Mouse (Mus musculus) thymus, postnatal 4 days (tissue): ENCODE data around the gene Ddx19b.
A peak's percentile ranks its signal among the peaks of the same experiment; 100 is the strongest.
"Not testable (repeated sequence)": the region's sequence is repeated elsewhere in the genome, so short reads cannot be mapped to it uniquely, and the experiment has no call there.

Experiments
- DNase-seq: peaks from one replicate; pipeline ENCODE4 v3.0.0; 2021

Ddx19b gene

GRCm38 (mm10) chr8:111031572-111031971, at the start of gene Ddx19b:
TSS of gene Ddx19b (minus strand) at chr8:111031751.
- DNase-seq, result no peak

DNA sequence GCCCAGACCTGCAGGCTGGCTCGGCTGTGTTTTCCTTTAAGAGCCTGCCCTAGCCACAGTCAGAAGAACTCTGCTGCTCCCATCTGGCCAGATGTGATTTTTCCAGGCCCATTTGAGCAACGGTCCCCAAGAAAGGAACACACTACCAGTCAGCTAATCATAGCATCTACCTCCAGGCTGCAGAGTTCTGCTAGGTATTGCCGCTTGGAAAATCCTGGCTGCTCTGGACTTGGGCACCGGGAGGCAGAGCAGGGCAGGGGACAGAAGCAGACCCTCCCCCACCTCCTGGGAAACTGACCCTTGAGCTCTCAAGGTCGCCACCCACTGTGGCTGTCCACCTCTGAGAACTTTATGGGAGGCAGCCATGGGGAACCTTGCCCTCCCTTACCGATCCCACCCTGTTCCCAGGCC, 48.3 kb upstream of the Ddx19b start:
- no peak for DNase-seq

DNA sequence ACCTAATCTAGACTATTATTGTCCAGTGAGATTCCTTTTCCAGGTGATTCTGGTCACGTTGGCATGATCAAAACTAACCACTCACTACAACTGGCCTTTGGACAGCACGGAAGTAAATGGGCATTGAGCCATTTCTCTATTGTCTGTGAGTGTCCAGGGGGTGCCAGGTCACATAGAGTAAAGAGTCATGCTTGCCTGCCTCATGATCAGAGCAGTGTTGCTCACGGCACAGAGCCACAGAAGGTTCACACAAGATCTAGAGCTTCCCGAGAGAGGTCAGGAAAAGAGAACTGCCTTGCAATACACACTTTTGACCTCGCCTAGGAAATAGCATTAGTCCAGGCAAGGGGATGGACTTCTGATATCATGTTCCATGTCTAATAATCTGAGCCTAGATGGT, 47.9 kb upstream of the Ddx19b start:
- DNase-seq, result no peak

GRCm38 (mm10) chr8:111075926-111076325, 44.4 kb upstream of the Ddx19b start:
- no peak for DNase-seq

GRCm38 (mm10) chr8:111068660-111069059, 37.1 kb upstream of the Ddx19b start:
- not testable (repeated sequence) for DNase-seq

DNA sequence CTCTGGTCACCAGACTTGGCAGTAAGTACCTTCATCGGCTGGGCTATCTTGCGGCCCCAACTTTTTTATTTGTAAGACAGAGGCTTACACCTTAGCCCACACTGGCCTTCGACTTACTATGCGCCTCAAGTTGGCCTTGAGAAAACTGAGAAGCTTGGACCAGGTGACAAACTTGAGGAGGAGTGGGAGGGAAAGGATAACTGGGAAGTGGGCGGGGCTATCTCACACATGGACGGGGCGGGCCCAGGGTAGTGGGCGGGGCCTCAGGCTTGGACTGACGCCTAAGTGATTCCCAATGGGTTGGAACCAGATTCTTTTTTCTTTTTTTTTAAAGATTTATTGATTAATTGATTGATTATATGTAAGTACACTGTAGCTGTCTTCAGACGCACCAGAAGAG, 35.9 kb upstream of the Ddx19b start:
- DNase-seq, result no peak

DNA sequence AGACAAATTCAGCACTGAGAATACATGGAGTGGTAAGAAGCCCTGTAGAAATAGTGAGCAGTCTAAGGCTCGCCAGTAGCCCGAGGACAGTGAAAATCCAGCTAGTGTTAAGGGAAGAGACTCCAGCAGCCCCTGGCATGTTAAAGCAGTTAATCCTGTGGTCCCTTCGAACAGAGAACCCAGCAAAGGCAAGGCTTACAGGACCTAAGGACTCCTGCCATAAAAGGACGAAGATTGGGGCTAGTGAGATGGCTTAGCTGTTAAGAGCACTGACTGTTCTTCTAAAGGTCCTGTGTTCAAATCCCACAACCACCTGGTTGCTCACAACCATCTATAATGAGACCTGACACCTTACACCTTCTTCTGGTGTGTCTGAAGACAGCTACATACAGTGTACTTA, 34.8 kb upstream of the Ddx19b start:
- DNase-seq, result no peak

GRCm38 (mm10) chr8:111062893-111063292, 31.3 kb upstream of the Ddx19b start:
- no peak for DNase-seq

DNA sequence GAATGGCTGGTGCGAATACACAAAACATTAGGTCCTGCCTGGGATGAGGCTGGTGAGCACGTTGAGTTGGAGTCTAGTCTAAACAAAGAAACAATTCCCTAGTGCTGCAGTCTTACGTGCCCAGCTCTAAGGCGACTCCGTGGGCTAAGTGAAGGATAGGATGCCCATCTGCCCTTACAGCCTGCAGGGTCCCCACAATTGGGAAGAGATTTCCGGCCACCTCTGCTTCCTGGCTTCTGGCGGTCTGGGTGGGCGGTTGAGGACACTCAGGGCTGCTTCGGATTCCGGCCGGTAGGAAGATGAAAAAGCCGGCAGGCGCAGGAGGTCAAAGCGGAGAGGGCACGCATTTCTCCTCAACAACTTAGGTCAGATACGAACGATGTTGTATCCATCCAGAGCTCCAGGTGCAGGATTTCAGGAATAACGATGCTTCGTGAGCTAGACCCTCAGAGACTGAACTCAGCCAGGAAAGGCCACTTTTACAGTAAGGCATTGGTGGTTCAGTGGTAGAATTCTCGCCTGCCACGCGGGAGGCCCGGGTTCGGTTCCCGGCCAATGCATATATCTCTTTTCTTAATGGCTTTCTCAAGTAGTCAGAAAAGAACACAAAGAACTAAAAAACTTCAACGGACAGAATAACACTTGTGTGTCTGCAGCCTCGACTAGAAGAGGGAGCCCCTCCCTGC, 30.7 kb upstream of the Ddx19b start:
- peak; percentile 91 for DNase-seq

DNA sequence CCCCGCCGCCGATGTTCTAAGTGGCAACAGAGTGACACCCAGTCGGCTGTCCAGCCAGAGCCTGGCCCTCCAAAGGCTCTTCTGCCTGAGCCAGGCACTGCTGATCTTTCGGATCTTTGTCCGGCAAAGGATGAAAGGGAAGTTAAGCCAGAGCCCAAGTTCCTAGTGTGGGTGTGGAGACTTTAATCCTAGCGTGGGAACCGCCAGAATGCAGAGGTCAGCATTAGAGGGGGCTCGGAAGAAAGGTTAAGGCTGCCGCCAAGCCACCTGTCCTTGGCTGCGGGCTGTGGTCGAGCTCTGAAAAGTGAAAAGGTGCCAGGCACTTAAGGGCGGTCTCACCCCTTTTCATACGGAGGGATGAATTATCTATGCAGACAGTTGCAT, 30.1 kb upstream of the Ddx19b start:
- no peak for DNase-seq

DNA sequence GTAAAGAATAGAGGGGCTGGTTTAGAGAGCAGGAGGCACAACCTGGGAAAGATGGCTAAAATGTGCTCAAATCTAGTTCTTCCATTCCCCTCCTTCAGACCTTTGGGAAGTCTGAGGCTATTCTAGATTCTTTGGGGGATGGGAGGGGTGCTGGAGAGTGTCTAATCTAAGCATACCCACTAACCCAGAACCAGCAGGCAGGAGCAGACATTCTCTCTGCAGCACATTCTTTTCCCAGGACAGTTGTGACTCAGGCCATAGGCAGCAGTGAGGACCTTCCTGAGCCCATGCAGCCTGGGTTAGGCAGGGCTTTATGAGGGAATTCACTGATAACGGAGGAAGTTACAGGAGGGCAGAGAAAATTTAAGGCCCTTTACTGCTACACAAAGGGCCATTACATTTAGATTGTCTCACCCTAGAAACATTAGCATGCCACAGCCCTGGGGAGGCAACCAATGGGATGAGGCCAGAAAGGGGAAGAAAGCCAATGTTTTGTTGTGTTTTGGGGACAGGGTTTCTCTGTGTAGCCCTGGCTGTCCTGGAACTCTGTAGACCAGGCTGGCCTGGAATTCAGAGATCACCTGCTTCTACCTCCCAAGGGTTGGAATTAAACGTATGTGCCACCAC, 27.5 kb upstream of the Ddx19b start:
- no peak for DNase-seq

GRCm38 (mm10) chr8:111056691-111057293, 25.2 kb upstream of the Ddx19b start:
- DNase-seq, result peak; percentile 72

GRCm38 (mm10) chr8:111056158-111056663, 24.7 kb upstream of the Ddx19b start, which contains the start of gene Exosc6:
TSS of gene Exosc6 (plus strand) at chr8:111056339.
- DNase-seq, result peak; percentile 93

DNA sequence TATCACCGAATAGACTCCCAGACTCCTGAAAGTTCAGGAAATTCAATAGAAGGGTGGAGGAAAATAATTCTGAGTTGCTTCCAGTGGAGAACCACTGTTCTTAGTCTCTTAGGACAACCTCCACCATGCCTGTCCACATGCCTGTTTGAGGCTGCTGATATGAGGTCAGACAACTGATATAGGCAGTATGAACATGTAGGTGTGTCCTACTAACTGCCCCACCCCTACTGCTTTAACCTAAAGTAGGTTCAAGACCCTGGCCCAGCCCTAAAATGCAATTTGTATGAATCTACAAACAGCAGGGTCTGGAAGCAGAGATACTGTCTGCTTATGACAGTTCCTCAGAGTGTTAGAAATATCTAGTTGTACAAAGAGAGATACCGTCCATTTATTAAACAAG, 24.1 kb upstream of the Ddx19b start:
- DNase-seq, result no peak

- DNase-seq, result no peak
Measured at GRCm38 (mm10) chr8:111055031-111055634, 23.6 kb upstream of the Ddx19b start.

DNA sequence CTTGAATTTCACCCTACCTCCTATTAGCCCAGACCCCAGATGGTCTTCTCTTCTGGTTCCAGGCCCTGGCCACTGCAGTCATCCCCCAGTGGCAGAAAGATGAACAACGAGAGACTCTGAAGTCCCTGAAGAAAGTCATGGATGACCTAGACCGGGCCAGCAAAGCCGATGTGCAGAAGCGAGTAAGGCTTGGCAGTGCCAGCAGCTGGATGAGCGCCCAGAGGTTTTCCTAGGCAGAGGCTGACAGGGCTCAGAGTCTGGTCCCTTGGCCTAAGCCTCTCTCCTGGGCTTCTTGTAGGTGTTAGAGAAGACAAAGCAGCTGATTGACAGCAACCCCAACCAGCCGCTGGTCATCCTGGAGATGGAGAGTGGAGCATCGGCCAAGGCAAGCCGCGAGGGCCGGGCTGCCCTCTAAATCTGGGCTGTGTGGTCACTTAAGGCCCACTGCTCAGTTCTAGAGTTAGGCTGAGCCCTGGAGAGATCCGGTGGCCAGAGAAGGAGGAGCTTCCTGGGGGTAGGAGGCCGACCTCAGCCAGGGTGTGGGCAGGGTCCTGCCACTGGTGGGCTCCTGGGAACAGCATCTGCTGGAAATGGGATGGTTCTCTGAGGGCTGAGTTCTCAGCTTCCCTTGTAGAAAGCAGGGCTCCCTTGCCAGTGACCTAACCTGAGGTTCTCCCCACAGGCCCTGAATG, 22.4 kb upstream of the Ddx19b start:
- no peak for DNase-seq

GRCm38 (mm10) chr8:111049106-111049505, 17.6 kb upstream of the Ddx19b start:
- no peak for DNase-seq

- DNase-seq, result peak; percentile 53
Measured at GRCm38 (mm10) chr8:111048694-111049093, 17.1 kb upstream of the Ddx19b start.

DNA sequence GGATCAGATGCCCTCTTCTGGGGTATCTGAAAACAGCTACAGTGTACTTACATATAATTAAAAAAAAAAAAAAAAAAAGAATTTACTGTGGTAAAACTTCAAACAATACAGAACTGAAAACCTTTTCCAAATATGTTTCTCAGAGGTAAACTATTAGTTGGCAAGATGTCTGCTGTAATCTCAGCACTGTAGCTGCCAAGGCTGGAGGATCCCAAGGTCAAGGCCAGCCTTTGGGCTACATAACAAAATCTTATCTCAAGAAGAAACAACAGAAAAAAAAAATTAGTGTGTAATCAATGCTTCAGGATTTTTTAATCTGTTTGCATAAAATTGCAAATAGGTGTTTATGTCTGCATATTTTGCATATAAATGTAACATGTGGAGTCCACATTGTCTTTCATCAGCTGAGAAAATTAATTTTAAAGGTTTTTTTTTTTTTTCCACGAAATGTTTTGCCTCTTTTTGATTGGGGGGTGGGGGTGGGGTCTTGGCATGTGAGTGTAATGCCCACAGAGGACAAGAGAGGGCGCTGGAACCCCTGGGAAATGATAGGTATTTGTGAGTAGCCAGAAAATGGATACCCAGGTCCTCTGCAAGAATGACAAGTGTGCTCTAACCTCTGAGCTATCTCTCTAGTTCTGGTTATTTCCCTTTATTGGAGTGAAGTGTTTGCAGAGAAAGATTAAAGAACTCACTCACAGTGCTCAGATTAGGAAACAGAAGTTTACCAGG, 12.6 kb upstream of the Ddx19b start:
- peak; percentile 39 for DNase-seq

- no peak for DNase-seq
Measured at GRCm38 (mm10) chr8:111042546-111042945, 11.0 kb upstream of the Ddx19b start.

DNA sequence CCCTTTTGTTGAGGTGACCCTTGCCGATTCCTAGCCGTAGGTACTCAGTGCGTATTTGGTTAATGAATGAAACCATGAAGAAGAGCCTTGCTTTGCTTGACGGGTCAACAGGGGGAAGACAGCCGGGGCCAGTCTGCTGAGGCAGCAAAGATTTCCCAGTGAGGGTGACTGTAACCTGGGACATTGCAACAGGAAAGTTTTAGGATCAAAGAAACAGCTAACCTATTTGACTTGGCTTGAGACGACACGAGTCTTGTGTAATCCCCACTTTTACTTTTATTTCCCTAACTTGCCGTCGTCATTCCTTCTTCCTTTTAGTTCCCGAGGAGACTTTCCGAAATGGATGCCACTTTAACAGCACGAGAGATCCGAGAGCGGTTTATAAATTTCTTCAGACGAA, 5.0 kb upstream of the Ddx19b start:
- no peak for DNase-seq

DNA sequence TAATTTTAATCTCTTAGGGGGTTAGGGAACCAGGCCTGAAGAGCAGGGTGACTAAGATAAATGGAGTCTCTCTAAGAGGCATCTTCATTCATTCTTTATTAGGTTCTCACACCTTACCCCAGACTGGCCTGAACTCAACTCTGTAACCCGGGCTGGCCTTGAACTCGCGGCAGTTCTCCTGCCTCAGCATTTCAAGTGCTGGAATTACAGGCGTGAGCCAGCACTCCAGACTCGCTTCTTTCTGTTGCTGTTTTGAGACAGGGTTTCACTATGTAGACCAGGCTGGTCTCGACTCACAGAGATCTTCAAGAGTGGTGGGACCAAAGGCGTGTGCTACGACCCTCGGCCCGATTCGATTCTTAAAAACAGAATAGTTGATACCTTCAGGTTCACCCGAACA, 2.7 kb upstream of the Ddx19b start:
- peak; percentile 66 for DNase-seq
